Mouse (Mus musculus): ENCODE measurements around the gene Adamtsl3.

Adamtsl3 gene

GRCm38 (mm10) chr7:82502511-82502910, 167.0 kb downstream of the Adamtsl3 start:
- DNase-seq (ENCODE audit: low read depth), result no peak

- DNase-seq (ENCODE audit: low read depth), result peak; percentile 1
These were observed 168.6 kb downstream of the Adamtsl3 start for GRCm38 (mm10) chr7:82504101-82504500.

- DNase-seq (ENCODE audit: low read depth), result no peak
These were observed 195.1 kb downstream of the Adamtsl3 start for GRCm38 (mm10) chr7:82530583-82530982.

- DNase-seq (ENCODE audit: low read depth), result no peak
These were observed 195.9 kb downstream of the Adamtsl3 start for GRCm38 (mm10) chr7:82531376-82531775.

GRCm38 (mm10) chr7:82533188-82533587, 197.7 kb downstream of the Adamtsl3 start:
- DNase-seq (ENCODE audit: low read depth), result no peak

- DNase-seq (ENCODE audit: low read depth), result no peak
These were observed 198.4 kb downstream of the Adamtsl3 start for GRCm38 (mm10) chr7:82533747-82534504.

GRCm38 (mm10) chr7:82544390-82544919, 209.0 kb downstream of the Adamtsl3 start:
- no peak for DNase-seq (ENCODE audit: low read depth)

- no peak for DNase-seq (ENCODE audit: low read depth)
These were observed 216.5 kb downstream of the Adamtsl3 start for GRCm38 (mm10) chr7:82552005-82552404.

GRCm38 (mm10) chr7:82555803-82556202, 220.3 kb downstream of the Adamtsl3 start:
- no peak for DNase-seq (ENCODE audit: low read depth)

GRCm38 (mm10) chr7:82556417-82556816, 220.9 kb downstream of the Adamtsl3 start:
- DNase-seq (ENCODE audit: low read depth), result no peak

- DNase-seq (ENCODE audit: low read depth), result no peak
These were observed 221.6 kb downstream of the Adamtsl3 start for GRCm38 (mm10) chr7:82557111-82557510.

- no peak for DNase-seq (ENCODE audit: low read depth)
These were observed 231.2 kb downstream of the Adamtsl3 start for GRCm38 (mm10) chr7:82566688-82567087.

- DNase-seq (ENCODE audit: low read depth), result no peak
These were observed 232.3 kb downstream of the Adamtsl3 start for GRCm38 (mm10) chr7:82567811-82568210.

- DNase-seq (ENCODE audit: low read depth), result no peak
These were observed 237.5 kb downstream of the Adamtsl3 start for GRCm38 (mm10) chr7:82572981-82573380.

GRCm38 (mm10) chr7:82580007-82580406, 244.5 kb downstream of the Adamtsl3 start:
- DNase-seq (ENCODE audit: low read depth), result no peak

GRCm38 (mm10) chr7:82581802-82582201, 246.3 kb downstream of the Adamtsl3 start:
- DNase-seq (ENCODE audit: low read depth), result no peak

GRCm38 (mm10) chr7:82582534-82582933, 247.0 kb downstream of the Adamtsl3 start:
- DNase-seq (ENCODE audit: low read depth), result no peak

- no peak for DNase-seq (ENCODE audit: low read depth)
These were observed 255.4 kb downstream of the Adamtsl3 start for GRCm38 (mm10) chr7:82590931-82591330.

- no peak for DNase-seq (ENCODE audit: low read depth)
These were observed 266.5 kb downstream of the Adamtsl3 start for GRCm38 (mm10) chr7:82602008-82602407.

GRCm38 (mm10) chr7:82605425-82605824, 269.9 kb downstream of the Adamtsl3 start:
- DNase-seq (ENCODE audit: low read depth), result no peak

GRCm38 (mm10) chr7:82609629-82610028, 274.1 kb downstream of the Adamtsl3 start:
- DNase-seq (ENCODE audit: low read depth), result no peak

- DNase-seq (ENCODE audit: low read depth), result peak; percentile 21
These were observed 289.8 kb downstream of the Adamtsl3 start for GRCm38 (mm10) chr7:82625342-82625741.

- no peak for DNase-seq (ENCODE audit: low read depth)
These were observed 311.7 kb downstream of the Adamtsl3 start for GRCm38 (mm10) chr7:82647183-82647582.

- no peak for DNase-seq (ENCODE audit: low read depth)
These were observed 312.4 kb downstream of the Adamtsl3 start for GRCm38 (mm10) chr7:82647909-82648308.
